Mouse (Mus musculus) liver, embryonic 11.5 days (tissue): ENCODE results near the gene Tuba3a. TPM values are rescaled to one million over a fixed set of nuclear protein-coding genes. Genes with fewer than 3 reads are reported as not detected.

Source experiments
- ATAC-seq: fragments of 200-750 bp; cut with Nextera tagmentation; replicated peaks from 2 replicates; pipeline ENCODE4 v1.8.0; 2017; ENCODE audit warnings: moderate number of reproducible peaks, mild to moderate bottlenecking, moderate TSS enrichment, moderate library complexity; ENCODE audit not compliant: low FRiP score
- DNase-seq: peaks from one replicate; pipeline ENCODE4 v3.0.0-alpha.2; 2017; ENCODE audit warnings: low spot score
- H3K27ac ChIP-seq: fragments of 300-500 bp; sonication (generic); 2 replicates; pipeline ENCODE4 v1.5.1; 2014; ENCODE audit warnings: mild to moderate bottlenecking, low read depth, low read length, control low read depth
- H3K27me3 ChIP-seq: fragments of 300-500 bp; sonication (generic); replicated peaks from 2 replicates; pipeline ENCODE4 v1.6.1; 2014; ENCODE audit warnings: low read length, mixed read lengths; ENCODE audit not compliant: control insufficient read depth, insufficient read depth
- H3K36me3 ChIP-seq: fragments of 300-500 bp; sonication (generic); 2 replicates; pipeline ENCODE4 v1.6.1; 2014; ENCODE audit warnings: mild to moderate bottlenecking, low read length, moderate library complexity, mixed read lengths; ENCODE audit not compliant: control insufficient read depth, insufficient read depth
- H3K4me1 ChIP-seq: fragments of 300-500 bp; sonication (generic); replicated peaks from 2 replicates; pipeline ENCODE4 v1.6.1; 2014; ENCODE audit warnings: low read length, mixed read lengths; ENCODE audit not compliant: control insufficient read depth, insufficient read depth
- H3K4me2 ChIP-seq: fragments of 300-500 bp; sonication (generic); 2 replicates; pipeline ENCODE4 v1.6.1; 2014; ENCODE audit warnings: mild to moderate bottlenecking, control low read depth, moderate library complexity
- H3K4me3 ChIP-seq: fragments of 300-500 bp; sonication (generic); 2 replicates; pipeline ENCODE4 v1.5.1; 2014; ENCODE audit warnings: low read depth, low read length, control low read depth
- H3K9ac ChIP-seq: fragments of 300-500 bp; sonication (generic); 2 replicates; pipeline ENCODE4 v1.6.1; 2014; ENCODE audit warnings: low read depth, low read length, control low read depth
- H3K9me3 ChIP-seq: fragments of 300-500 bp; sonication (generic); 2 replicates; pipeline ENCODE4 v1.6.1; 2016; ENCODE audit warnings: low read length, inconsistent platforms, mixed read lengths; ENCODE audit not compliant: control insufficient read depth
- WGBS: fragments of 180-500 bp; shearing (Covaris S2); extraction: QIAGEN DNeasy Blood & Tissue Kit; methylation state at CpG from one replicate; pipeline ENCODE4 v1.1.7; 2014; 5-methylcytosine and 5-hydroxymethylcytosine counted together
- polyA plus RNA-seq: library from polyadenylated mRNA; unstranded; fragments of >200 nt; fragmentation: Nextera tagmentation; extraction: Ambion mirVana; gene quantifications from 2 replicates; pipeline ENCODE4 v1.2.1, GENCODE M21; 2014

The Tuba3a gene
- polyA plus RNA-seq, 1 experiment from 2014 or later, result not detected

GRCm38 (mm10) chr6:125236341-125236740, 49.5 kb downstream of the Tuba3a start:
- Histone ChIP-seq H3K9me3 (no peaks in the 10 kb centered on the region), H3K4me1 (peaks cover 15% of the 10 kb centered on the region), H3K9ac (no peak overlapping the region), H3K27me3 (no peaks in the 10 kb centered on the region), H3K4me2 (no peak overlapping the region), H3K27ac (no peak overlapping the region), H3K4me3 (no peak overlapping the region), H3K36me3 (no peaks in the 10 kb centered on the region)
- no peak for DNase-seq
- 82% methylated on average over 6 of the region's 6 CpGs for WGBS
- ATAC-seq, result no peak

- H3K9me3 ChIP-seq, result no peaks in the 10 kb centered on the region
- no peak overlapping the region for H3K4me2 ChIP-seq
- 67% methylated on average over 5 of the region's 5 CpGs for WGBS
- peaks cover 15% of the 10 kb centered on the region for H3K4me1 ChIP-seq
- H3K27me3 ChIP-seq, result no peaks in the 10 kb centered on the region
- H3K36me3 ChIP-seq, result no peaks in the 10 kb centered on the region
- DNase-seq (no peak), ATAC-seq (no peak)
- 0 out of 2 replicates have a peak overlapping the region, but pooled peaks have one; percentile 12 for H3K9ac ChIP-seq
- H3K4me3 ChIP-seq, result no peak overlapping the region
- no peak overlapping the region for H3K27ac ChIP-seq
These were observed 51.4 kb downstream of the Tuba3a start for GRCm38 (mm10) chr6:125234520-125234828.

- no peak for ATAC-seq
- Histone ChIP-seq H3K4me1 (peaks cover 15% of the 10 kb centered on the region), H3K9ac (0 out of 2 replicates have a peak overlapping the region, but pooled peaks have one; percentile 12)
These were observed 51.9 kb downstream of the Tuba3a start for GRCm38 (mm10) chr6:125233816-125234519.

GRCm38 (mm10) chr6:125232516-125232915, 53.3 kb downstream of the Tuba3a start:
- WGBS, result 50% methylated on average over 6 of the region's 6 CpGs

More at GRCm38 (mm10) chr6:125233816-125234519, 51.9 kb downstream of the Tuba3a start:
- no peak for DNase-seq
- H3K4me3 ChIP-seq, result no peak overlapping the region
- H3K27ac ChIP-seq, result no peak overlapping the region
- no peaks in the 10 kb centered on the region for H3K27me3 ChIP-seq
- H3K36me3 ChIP-seq, result no peaks in the 10 kb centered on the region
- H3K4me2 ChIP-seq, result no peak overlapping the region
- 56% methylated on average over 7 of the region's 7 CpGs for WGBS
- no peaks in the 10 kb centered on the region for H3K9me3 ChIP-seq

GRCm38 (mm10) chr6:125232045-125232437, 53.8 kb downstream of the Tuba3a start:
- 44% methylated on average over 4 of the region's 4 CpGs for WGBS
- Histone ChIP-seq H3K27ac (peak overlapping the region; percentile 57; the same call in 1 of the 2 replicates), H3K4me3 (peak overlapping the region; percentile 58), H3K4me2 (peak overlapping the region; percentile 80), H3K4me1 (peaks cover 15% of the 10 kb centered on the region), H3K9me3 (no peaks in the 10 kb centered on the region), H3K27me3 (no peaks in the 10 kb centered on the region), H3K36me3 (no peaks in the 10 kb centered on the region), H3K9ac (peak overlapping the region; percentile 71)
- DNase-seq (no peak), ATAC-seq (peak; percentile 35)

More at GRCm38 (mm10) chr6:125232516-125232915, 53.3 kb downstream of the Tuba3a start:
- no peak for DNase-seq
- Histone ChIP-seq H3K9me3 (no peaks in the 10 kb centered on the region), H3K4me1 (peaks cover 15% of the 10 kb centered on the region), H3K4me2 (peak overlapping the region; percentile 80), H3K27me3 (no peaks in the 10 kb centered on the region), H3K9ac (peak overlapping the region; percentile 71; the same call in 1 of the 2 replicates), H3K36me3 (no peaks in the 10 kb centered on the region), H3K4me3 (peak overlapping the region; percentile 58), H3K27ac (peak overlapping the region; percentile 57; the same call in 1 of the 2 replicates)
- no peak for ATAC-seq

- ATAC-seq (peak; percentile 58), DNase-seq (peak; percentile 62)
- Histone ChIP-seq H3K9ac (peak within 1 kb of the TSS; percentile 71), H3K9me3 (no peaks in the 10 kb centered on the region), H3K27ac (peak within 1 kb of the TSS; percentile 57), H3K36me3 (no peaks in the 10 kb centered on the region), H3K27me3 (no peaks in the 10 kb centered on the region), H3K4me3 (peak within 1 kb of the TSS; percentile 58), H3K4me2 (peak within 1 kb of the TSS; percentile 80), H3K4me1 (peaks cover 15% of the 10 kb centered on the region)
- WGBS, result 1% methylated on average over 16 of the region's 16 CpGs
These were observed 54.5 kb downstream of the Tuba3a start, which contains the start of gene Tapbpl for GRCm38 (mm10) chr6:125231117-125232044. Gene Tapbpl (minus strand): TSS chr6:125231860.

GRCm38 (mm10) chr6:125230571-125230970, 55.3 kb downstream of the Tuba3a start:
- Histone ChIP-seq H3K27me3 (no peaks in the 10 kb centered on the region), H3K9ac (no peak overlapping the region), H3K9me3 (no peaks in the 10 kb centered on the region), H3K4me3 (no peak overlapping the region; the same call in 1 of the 2 replicates), H3K4me2 (peak overlapping the region; percentile 80; the same call in 1 of the 2 replicates), H3K36me3 (no peaks in the 10 kb centered on the region), H3K4me1 (peaks cover 15% of the 10 kb centered on the region), H3K27ac (no peak overlapping the region)
- ATAC-seq, result no peak
- WGBS, result 64% methylated on average over 9 of the region's 9 CpGs
- no peak for DNase-seq
